Mouse (Mus musculus): ENCODE measurements at regions not wholly inside any gene's neighbourhood (a gene's known extent, or its start where the extent isn't known, plus 50 kb on each side); places are given as distances from the start of the nearest gene placed in this dataset.

DNA sequence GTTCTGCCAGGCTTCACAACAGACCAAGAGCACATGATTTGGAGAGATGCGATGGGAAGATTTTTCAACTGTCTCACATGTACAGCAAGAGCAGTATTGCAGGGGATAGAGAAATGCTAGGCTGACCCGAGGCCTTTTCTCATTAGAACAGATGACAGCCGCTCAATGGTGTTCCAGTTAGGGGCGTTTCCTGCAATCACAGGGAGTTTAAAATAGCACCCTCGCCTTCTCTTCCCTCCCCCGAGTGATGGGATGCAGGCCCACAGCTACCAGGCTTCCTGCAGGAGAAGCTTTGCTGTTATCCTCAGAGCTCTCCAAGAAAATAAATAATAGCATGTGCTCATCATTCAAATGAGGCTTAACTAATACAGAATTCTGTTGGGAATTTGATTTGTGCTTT, 526.9 kb upstream of the Tmem132c start:
- TF ChIP-seq CTCF (IDR thresholded peaks at IDR 0.05; ENCODE audit: extremely low read depth, insufficient read length, insufficient replicate concordance, low read depth, low read length), result no peak
- no peak for TF ChIP-seq POLR2A (IDR thresholded peaks at IDR 0.05; ENCODE audit: low read depth, low read length)

Data from small intestine, adult 2 months (tissue).